Mouse (Mus musculus) heart, postnatal 4 days (tissue): ENCODE data around the gene Tut7. TPM values are rescaled to one million over a fixed set of nuclear protein-coding genes. Genes with fewer than 3 reads are reported as not detected.
"Not testable (repeated sequence)": the region's sequence is repeated elsewhere in the genome, so short reads cannot be mapped to it uniquely, and the experiment has no call there.

Experiments used
- DNase-seq: peaks from one replicate; pipeline ENCODE4 v3.0.0; 2021
- total RNA-seq, 2 experiments: library from RNA; stranded (reverse); gene quantifications; 2 replicates each; pipeline ENCODE4 v1.2.3; 2021

Tut7 gene
- total RNA-seq, 2 experiments from 2014 or later: 52.2 to 54.1 TPM

GRCm38 (mm10) chr13:59832454-59832853, 9.5 kb upstream of the Tut7 start:
- no peak for DNase-seq

- DNase-seq: no peak
These were observed 3.0 kb upstream of the Tut7 start for GRCm38 (mm10) chr13:59825966-59826365.

GRCm38 (mm10) chr13:59820836-59821235, 2.1 kb downstream of the Tut7 start:
- no peak for DNase-seq

GRCm38 (mm10) chr13:59820114-59820513, 2.8 kb downstream of the Tut7 start:
- peak; percentile 27 for DNase-seq

- no peak for DNase-seq
These were observed 5.6 kb downstream of the Tut7 start for GRCm38 (mm10) chr13:59817352-59817751.

- DNase-seq: no peak
These were observed 8.8 kb downstream of the Tut7 start for GRCm38 (mm10) chr13:59814109-59814591.

- no peak for DNase-seq
These were observed 11.4 kb downstream of the Tut7 start for GRCm38 (mm10) chr13:59811581-59811980.

- DNase-seq: no peak
These were observed 21.9 kb downstream of the Tut7 start for GRCm38 (mm10) chr13:59801000-59801399.

GRCm38 (mm10) chr13:59800077-59800476, 22.9 kb downstream of the Tut7 start:
- DNase-seq: no peak

- DNase-seq: no peak
These were observed 24.6 kb downstream of the Tut7 start for GRCm38 (mm10) chr13:59798306-59798705.

GRCm38 (mm10) chr13:59796466-59796848, 26.5 kb downstream of the Tut7 start:
- DNase-seq: no peak

- DNase-seq: no peak
These were observed 27.0 kb downstream of the Tut7 start for GRCm38 (mm10) chr13:59795807-59796465.

GRCm38 (mm10) chr13:59794786-59795185, 28.2 kb downstream of the Tut7 start:
- DNase-seq: no peak

GRCm38 (mm10) chr13:59782145-59782544, 40.8 kb downstream of the Tut7 start, which contains the start of gene Gm49354:
Gm49354 (minus strand) TSS chr13:59782245.
- DNase-seq: no peak

GRCm38 (mm10) chr13:59779744-59780264, 43.1 kb downstream of the Tut7 start:
- not testable (repeated sequence) for DNase-seq

GRCm38 (mm10) chr13:59779213-59779612, 43.7 kb downstream of the Tut7 start:
- DNase-seq: no peak

- no peak for DNase-seq
These were observed 47.8 kb downstream of the Tut7 start for GRCm38 (mm10) chr13:59775168-59775567.

GRCm38 (mm10) chr13:59771257-59771656, 51.7 kb downstream of the Tut7 start:
- DNase-seq: peak; percentile 88

- DNase-seq: no peak
These were observed 52.1 kb downstream of the Tut7 start for GRCm38 (mm10) chr13:59770847-59771246.

- peak; percentile 89 for DNase-seq
These were observed 52.8 kb downstream of the Tut7 start for GRCm38 (mm10) chr13:59770164-59770562.

- DNase-seq: peak; percentile 100
These were observed 53.4 kb downstream of the Tut7 start, which contains the start of gene Isca1 for GRCm38 (mm10) chr13:59769296-59770163. Isca1 (minus strand) TSS chr13:59769810.

GRCm38 (mm10) chr13:59768531-59768930, 54.4 kb downstream of the Tut7 start:
- no peak for DNase-seq
